Mouse (Mus musculus) megakaryocyte-erythroid progenitor cell, adult 5-6 weeks (primary cell): Measurements from ENCODE around the gene Slc15a5. TPM values are rescaled to one million over a fixed set of nuclear protein-coding genes. Genes with fewer than 3 reads are reported as not detected.

Source experiments
- ATAC-seq: replicated peaks from 2 replicates; pipeline ENCODE4 v1.8.0; 2016; ENCODE audit warnings: mild to moderate bottlenecking, inconsistent platforms; ENCODE audit not compliant: severe bottlenecking, poor library complexity, low FRiP score, low TSS enrichment
- total RNA-seq, 2 experiments: library from RNA; stranded (forward) in 1 of 2; stranded (reverse) in 1 of 2; fragments of 200-1000, 215-1000 nt in 1 of 2; fragments of >200 nt in 1 of 2; fragmentation: Nextera tagmentation in 1 of 2; gene quantifications; 2 replicates each; pipeline ENCODE4 v1.2.3; 2014 to 2017

Slc15a5 gene
- total RNA-seq, 2 experiments from 2014 or later: not detected

DNA sequence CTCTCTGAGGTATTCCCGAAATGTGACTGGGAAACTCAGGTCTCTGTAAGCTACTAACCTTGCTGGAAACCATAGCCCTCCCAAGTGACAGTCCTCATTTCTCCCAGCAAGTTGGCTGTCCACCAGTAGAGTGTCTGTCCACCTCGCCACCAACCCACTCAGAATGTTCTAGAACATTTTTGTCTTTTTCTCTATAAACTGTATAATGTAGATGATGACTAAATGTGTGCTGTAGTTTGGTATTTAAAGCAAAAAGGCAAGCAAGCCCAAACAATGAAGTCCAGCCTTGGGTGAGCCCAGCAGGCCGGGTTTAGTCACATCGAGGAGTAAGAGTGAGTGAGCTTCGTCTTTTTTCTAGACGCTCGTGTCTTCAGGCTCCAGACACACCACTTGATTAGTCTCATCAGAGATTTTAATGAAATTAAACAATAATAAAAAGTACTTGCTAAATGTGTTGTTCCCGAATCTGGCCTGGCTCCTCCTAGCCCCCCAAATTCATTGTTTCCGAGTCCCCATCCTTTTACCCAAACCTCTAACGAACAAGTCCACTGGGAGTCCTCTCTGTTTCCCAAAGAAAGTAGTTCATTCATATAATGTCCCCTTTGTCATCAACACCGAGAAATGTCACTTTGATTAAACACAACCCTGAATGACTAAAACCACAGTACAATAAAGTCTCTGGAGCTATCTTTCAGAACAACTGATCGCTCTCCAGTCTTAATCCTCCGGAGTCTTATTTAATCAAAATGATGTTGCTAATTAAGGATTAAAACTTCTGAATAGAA, 8.8 kb downstream of the Slc15a5 start:
- ATAC-seq: no peak

DNA sequence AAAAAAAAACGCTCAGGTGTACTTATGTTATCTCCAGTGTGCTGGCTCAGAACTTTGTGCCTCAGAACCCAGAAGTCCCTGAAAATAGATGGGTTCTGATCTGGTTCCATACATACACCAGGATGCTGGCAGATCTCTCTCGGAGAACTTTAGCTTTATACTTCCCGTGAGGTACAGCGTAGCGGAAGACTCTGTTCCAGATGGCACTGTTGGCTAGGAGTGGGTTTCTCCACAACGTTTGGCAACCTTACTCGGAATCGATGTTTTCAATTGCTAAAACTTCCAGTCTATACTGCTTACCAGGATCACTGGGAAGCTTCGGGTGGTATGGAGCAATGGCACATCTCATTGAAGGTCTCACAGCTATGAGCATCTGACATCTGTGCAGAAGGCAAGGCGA, 9.8 kb downstream of the Slc15a5 start:
- ATAC-seq: no peak

DNA sequence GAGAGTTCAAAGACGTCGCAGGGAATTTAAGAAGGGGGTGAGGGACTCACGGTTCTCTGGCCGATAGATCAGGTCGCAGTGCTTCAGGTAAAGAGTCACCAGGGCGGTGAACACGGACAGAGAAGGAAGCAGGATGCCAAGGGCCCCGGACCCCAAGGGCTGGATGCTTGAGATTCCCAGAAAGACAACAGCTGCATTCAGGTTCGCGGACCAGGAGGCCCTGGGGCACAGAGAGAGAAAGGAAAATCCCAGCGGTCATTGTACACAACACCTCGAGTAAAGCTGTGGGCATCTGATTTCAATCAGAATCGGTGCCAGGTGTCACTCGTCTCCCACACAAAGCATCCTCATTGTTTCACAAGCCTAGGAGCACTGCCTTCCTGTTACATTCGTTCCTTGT, 24.1 kb downstream of the Slc15a5 start:
- no peak for ATAC-seq

DNA sequence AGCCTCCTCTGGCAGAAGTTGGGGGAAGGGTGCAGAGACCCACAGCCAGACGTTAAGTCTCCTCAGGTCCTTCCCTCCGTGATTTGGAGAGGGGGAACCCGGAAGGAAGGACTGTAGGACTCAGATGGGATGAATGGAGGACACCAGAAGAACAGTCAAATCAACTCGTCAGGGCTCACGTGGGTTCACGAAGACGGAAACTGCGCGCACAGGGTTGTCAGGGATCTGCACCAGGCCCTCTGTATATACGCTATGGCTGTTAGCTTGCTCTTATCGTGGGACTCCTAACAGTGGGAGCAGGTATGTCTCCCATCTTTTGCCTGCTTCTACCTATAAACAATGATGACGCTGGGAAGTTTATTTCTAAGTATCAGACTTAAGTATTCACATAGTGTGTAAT, 24.8 kb downstream of the Slc15a5 start:
- ATAC-seq: no peak

DNA sequence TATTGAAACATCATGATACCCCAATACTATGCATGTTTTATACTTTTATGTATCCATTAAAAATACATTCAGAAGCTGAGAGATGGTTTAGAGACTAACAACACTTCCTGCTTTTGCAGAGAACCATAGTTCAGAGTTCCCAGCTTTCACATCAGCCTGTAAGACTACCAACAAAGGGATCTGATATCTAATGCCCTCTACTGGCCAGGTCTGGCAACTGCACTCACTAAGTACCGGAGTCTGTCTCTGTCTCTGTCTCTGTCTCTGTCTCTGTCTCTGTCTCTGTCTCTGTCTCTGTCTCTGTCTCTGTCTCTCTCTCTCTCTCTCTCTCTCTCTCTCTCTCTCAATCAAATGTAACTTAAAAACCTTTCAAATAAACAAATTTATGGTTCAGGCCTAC, 25.6 kb downstream of the Slc15a5 start:
- 0 out of 2 replicates have a peak, but pooled peaks have one; percentile 65 for ATAC-seq

DNA sequence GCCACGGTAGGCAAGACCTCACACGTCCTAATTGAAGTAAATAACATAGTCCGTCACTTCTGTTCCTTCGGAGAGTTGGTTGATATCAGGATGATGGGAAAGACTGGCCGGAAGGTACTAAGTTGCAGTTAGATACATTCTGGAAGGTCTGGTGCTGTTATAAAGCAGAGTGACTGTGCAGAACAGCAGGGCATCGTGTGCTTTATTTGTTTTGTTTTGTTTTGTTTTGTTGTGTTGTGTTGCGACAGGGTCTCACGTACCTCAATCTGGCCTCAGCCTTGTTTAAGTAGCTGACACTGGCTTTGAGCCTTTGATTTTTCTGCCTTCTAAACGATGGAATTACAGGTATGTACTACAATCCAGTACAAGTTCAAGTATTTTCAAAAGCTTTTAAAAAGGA, 26.0 kb downstream of the Slc15a5 start:
- no peak for ATAC-seq

DNA sequence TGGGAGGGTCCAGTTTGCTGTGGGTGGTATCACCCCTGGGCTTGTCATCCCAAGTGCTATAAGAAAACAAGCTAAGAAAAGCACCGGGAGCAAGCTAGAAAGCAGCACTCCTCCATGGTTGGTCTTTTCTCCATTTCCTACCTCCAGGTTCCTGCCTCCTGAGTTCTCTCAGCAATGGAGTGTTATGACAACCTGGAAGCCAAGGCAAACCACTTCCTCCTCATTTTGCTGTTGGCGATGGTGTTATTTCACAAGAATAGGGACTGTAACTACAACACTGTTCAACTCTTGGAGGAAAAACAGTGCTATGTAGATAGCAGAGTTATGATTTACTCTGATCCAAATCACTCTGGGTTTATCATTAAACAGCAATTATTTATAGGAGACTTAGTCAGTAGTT, 34.4 kb downstream of the Slc15a5 start:
- ATAC-seq: no peak

DNA sequence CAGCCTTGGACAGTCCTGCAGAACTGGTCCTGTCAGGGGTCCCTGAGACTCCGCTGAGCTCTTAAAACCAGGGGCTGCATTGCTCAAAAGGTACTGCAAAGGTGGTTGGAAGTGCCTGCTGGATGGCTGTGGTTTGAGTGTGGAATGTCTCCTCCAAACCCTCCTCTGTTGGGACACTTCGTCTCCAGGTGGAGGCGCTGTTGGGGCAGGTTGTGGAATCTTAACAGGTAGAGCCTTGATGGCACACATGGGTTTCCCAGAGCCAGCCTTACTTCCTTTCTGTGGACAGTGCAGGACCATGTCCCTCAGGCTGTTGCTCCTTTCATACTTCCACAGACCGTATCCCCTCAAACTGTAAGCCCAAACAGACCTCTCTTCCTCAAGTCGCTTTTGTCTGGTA, 36.8 kb downstream of the Slc15a5 start:
- no peak for ATAC-seq

DNA sequence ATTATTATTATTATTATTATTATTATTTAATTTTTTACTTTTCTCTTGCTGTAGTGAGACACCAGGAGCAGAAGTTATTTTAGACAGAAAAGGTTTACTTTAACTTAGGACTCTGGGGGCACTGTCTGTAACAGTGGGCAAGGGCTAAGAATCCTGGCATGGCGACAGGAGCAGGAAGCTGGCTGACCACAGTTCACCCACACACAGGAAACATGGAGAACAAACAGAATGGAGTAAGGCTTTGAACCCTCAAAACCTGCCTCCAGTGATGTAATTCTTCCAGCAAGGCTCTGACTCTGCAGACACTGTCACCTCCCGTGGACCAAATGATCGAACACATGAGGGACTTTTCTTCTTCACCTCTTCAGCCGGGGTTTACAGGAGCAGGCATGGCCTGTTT, 37.9 kb downstream of the Slc15a5 start:
- no peak for ATAC-seq

DNA sequence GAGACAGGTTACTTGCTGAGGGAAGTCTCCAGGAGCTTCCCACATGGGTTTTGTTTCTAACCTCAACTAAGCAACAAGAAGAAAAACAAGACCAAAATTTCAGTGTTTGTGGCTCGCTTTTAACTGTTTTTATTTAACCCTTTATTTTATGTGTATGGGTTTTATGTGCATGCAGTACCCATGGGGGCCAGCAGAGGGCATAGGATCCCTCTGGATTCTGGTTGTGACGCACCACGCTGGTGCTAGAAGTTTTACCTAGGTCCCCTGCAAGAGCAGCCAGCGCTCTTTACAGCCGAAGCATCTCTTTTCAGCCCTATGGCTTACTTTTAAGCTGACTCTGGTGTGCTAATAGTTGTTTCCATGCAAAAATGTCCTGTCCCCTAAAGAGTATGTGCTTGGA, 42.1 kb downstream of the Slc15a5 start:
- no peak for ATAC-seq

DNA sequence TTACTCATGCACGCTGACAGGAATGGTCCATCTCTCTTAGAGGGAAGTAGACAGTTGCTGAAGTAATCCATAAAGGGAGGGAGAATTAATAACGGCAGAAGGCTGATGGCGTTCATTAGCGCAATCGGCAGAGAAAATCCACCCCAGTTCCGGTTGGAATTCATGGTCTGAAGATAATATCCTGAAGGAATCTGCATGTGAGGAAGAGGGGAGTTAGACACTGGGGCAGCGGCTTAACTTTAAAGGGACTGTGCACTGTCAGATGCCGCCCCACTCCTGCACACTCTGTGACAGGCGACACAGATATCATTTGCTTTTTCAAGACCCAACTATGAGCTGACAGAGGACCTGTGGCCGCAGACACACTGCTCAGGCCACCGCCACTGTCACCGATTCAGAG, 42.8 kb downstream of the Slc15a5 start:
- no peak for ATAC-seq

DNA sequence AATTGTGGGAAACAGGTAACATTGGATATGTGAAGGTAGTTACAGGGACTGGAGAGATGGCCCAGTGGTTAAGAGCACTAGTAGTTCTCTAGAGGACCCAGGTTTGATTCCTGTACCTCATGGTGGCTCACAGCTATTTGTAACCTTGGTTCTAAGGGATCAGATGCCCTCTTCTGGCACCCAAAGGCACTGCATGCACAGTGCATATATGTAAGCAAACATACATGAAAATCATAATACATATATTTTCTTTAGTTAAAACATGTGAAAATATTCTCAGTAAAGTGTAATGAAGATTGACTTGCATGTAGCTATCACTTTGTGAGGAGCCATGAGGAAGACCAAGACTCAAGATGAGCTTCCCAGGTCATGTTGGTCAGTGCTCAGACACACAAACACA, 62.8 kb downstream of the Slc15a5 start:
- no peak for ATAC-seq

DNA sequence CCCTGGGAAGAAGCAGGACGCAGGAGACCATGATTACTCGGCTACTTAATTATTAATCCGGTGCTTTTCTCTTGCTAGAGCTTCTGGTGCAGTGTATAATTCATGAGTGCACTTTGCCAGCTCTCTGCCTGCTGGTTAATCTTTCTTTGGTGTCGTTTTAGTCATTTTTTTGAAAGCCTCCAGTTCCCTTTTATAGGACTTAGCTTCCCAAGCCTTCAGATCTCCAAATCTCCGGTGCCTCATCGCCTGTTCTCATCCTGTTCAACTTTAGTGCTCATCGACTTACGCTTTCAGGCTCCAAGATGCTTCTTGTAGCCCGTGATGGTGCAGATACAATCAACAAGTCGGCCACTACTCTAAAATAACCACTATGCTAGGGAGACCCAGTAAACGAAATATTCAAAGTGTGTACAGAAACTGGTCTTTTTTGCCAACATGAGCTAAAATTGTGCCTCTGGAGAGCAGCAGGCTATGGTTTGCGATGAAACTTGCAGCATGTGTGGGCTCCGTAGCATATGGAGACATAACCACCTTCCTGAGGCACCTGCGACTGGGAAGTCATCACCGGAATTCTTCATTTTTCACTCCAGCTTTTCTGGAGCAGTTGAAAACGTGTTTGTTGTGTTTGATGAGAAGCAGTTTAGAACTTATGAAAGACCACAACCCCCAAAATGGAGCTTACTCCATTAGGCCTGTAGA, 64.6 kb downstream of the Slc15a5 start:
- no peak for ATAC-seq

DNA sequence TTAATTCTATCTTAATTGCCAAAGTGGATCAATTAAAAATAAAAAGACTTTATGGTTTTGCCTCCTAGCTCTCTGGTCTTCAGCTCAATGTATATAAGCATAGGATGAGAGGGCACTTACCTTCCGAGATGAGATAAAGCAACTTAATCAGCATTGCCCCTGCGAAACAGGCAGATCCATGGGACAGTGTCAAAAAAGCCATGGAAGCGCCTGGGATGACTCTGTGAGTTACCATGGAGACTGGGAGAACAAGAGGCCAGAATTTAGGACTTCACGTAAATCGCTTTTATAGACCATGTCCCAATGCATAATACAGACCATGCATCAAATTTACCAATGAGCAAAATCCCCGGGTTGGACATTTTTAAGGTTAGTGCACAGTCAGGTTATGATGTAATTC, 67.8 kb downstream of the Slc15a5 start:
- ATAC-seq: no peak

DNA sequence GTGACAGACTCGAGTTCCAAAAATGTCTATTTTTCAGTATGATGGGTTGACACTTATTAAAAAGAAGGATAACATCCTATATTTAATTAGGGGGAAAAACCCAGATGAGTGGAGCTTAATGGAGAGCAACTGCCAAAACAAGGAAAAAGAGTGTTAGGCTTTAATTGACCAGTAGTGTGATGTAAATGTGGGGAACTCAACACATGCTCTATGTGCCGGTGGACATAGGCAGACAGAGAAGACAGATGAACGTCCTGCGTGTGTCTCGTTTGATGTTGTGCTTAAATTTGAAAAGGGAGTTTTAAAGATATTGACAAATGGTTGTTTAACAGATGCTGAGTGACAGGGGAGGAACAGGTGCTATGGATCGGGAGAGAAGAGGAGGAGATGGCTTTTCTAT, 72.0 kb downstream of the Slc15a5 start:
- no peak for ATAC-seq

DNA sequence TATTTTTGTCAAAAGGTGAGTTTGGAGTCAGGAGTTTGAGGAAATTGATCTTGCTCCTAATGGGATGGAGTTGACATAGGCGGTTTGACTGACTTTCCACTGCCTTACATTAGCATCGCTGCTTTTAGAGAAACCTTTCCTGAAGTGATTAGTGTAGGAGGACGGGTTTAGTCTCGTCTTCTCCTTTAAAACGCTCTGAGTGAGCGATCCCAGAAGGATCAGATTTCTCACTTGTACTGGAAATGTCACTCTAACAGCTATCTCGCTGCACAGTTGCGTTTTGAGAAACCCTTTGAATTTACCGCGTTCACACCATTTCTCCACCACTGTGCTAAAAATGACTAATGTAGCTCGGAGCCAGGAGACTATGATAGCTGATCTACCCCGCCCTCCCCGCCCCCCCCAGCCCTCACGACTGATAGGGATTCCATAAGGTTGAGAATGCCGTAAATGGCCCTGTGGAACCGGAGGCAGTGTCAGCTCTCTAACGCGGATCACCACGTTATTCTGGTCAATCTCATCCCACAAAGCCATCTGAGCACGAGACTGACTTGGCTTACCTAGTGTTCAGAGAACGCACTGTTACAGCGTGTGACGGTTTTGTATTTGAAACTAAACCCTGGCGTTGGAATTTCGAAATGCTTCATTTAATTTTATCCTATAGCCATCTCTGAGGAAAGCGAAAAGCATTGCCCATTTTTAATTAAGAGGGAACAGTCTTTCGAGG, 73.0 kb downstream of the Slc15a5 start:
- ATAC-seq: no peak

DNA sequence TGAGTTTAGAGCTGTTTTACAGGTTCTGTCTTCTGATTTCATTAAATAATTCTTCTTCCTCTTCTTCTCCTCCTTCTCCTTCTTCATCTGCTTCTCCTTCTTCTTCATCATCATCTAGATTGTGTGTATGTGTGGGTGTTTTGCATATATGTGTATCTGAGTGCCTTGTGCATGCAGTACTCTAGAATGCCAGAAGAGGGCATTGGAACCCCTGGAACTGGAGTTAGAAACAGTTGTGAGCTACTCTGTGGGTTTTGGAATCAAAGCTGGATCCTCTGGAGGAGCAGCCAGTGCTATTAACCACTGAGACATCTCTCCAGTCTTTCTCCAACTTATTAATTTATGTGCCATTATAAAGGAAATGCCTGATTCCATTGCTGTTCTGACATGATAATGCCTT, 89.9 kb downstream of the Slc15a5 start:
- ATAC-seq: no peak

DNA sequence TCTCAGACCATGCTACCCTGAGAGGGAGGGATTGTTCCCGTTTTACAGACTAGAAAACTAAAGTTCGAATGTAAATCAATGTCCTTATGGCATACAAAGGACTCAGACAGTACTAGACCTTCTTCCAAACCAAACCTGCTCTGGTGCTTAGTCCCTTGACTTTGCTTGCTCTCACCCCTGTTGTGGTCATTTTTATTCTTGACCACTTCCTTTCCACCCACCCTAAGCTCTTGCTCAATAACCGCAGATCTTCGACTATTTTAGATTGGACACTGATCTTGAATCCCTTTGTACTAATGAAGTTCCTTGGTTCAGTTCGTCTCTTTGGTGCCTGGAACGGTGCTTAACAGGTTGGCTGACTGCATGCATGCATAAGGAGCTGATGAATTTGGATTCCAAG, 94.5 kb downstream of the Slc15a5 start:
- ATAC-seq: no peak

DNA sequence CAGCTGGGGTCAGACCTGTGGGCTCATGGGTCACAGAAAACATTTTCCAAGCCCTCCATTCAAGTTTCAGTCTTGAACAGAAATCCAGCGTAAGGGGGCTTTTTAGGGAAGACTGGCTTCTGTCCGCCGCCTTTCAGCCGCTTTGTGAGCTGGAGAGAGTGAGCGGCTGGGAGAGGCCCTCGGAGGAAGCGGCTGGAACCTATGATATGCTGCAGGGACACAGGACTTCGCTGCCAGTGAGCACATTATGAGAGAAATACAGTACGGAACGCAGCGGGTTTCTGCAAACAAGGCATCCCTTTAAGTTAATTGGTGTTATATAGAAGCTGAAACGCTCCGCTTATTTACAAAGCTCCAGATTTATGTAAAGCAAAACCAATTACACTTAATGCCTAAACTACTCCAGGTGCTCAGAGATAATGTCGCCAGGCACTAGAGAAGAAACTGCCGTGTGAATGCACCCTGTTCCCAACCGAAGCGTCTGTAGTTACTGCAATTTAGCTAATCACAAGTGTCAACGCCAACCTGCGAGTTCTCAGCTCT, 97.5 kb downstream of the Slc15a5 start:
- no peak for ATAC-seq

DNA sequence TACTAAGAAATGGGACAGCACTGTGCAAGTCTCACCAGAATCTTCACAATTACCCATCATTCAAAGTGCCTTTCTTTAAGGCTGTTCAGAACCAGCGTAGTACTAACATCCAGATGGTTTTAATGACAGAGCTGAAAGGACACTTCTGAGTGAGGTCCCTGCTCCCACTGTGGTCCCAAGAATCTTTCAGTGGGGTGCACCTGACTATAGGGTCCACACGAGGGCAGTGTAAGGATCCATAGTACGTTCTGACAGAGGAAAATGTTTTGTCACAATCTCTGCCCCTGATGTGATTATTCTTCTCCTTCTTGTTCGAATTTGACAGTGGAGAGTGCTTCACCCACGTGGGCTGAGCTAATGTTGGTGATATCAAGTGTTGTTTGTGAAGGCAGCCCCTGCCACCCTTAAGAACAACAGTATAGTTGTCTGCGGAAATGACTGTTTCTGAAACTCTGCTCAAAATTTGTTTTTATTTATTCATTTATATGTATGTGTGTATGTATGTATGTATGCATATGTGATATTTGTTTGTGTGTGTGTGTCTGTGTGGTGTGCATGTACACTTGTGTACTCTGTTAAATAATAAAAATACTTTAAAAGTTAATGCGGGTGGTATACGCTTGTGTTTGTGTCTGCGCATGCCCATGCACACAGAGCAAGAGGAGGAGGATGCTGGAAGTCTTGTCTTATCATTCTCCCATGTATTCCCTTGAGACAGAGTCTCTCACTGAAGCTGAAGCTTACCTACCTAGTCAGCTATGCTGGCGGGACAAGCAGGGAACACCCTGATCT, 98.6 kb downstream of the Slc15a5 start:
- no peak for ATAC-seq
